Mouse (Mus musculus) CH12.LX (cell line): ENCODE results near the gene Fggy. TPM values are rescaled to one million over a fixed set of nuclear protein-coding genes. Genes with fewer than 3 reads are reported as not detected.

ENCODE experiments used
- DNase-seq: peaks from one replicate; pipeline ENCODE4 v3.0.0-alpha.2; 2013; ENCODE audit errors: extremely low read depth
- H3K27ac ChIP-seq: 2 replicates; pipeline ENCODE4 v1.5.1; 2012; ENCODE audit warnings: low read depth, mild to moderate bottlenecking, control low read depth, moderate library complexity; ENCODE audit not compliant: insufficient read depth
- H3K27me3 ChIP-seq: replicated peaks from 2 replicates; pipeline ENCODE3; 2012; ENCODE audit warnings: inconsistent platforms
- H3K36me3 ChIP-seq, 2 experiments: replicated peaks in 1 of 2; 2 replicates each; pipeline versions ENCODE3 to v1.6.1; 2012; ENCODE audit warnings: inconsistent platforms in 1 of 2, low read length in 1 of 2, mild to moderate bottlenecking in 1 of 2, mixed read lengths in 1 of 2, moderate library complexity in 1 of 2; ENCODE audit not compliant: control insufficient read depth in 1 of 2, insufficient read depth in 1 of 2
- H3K4me1 ChIP-seq, 2 experiments: 2 replicates each; pipeline ENCODE4 v1.6.1; 2012; ENCODE audit warnings: inconsistent platforms in 1 of 2, moderate library complexity in 1 of 2; ENCODE audit not compliant: insufficient read depth in 2 of 2, control insufficient read depth in 1 of 2
- H3K4me2 ChIP-seq: 2 replicates; pipeline ENCODE4 v1.6.1; 2012; ENCODE audit warnings: low read depth, mild to moderate bottlenecking, control low read depth; ENCODE audit not compliant: poor library complexity, insufficient read depth, severe bottlenecking
- H3K4me3 ChIP-seq, 3 experiments: fragments of 150-350 bp in 1 of 3; sonication (generic) in 1 of 3; replicated peaks in 1 of 3; 2 replicates each; pipeline versions ENCODE3 to v1.5.1; 2011 to 2012; ENCODE audit warnings: low read depth in 2 of 3, low read length in 2 of 3, mild to moderate bottlenecking in 2 of 3, moderate library complexity in 2 of 3, control low read depth in 1 of 3, improper control_type of control experiment in 1 of 3, inconsistent platforms in 1 of 3, mixed read lengths in 1 of 3; ENCODE audit not compliant: poor library complexity in 1 of 3
- H3K79me2 ChIP-seq: replicated peaks from 2 replicates; pipeline ENCODE4 v1.6.1; 2012; ENCODE audit warnings: mild to moderate bottlenecking, moderate library complexity; ENCODE audit not compliant: control insufficient read depth, poor library complexity, insufficient read depth, severe bottlenecking; ENCODE audit errors: extremely low read depth
- H3K9ac ChIP-seq: 2 replicates; pipeline ENCODE4 v1.6.1; 2012; ENCODE audit warnings: low read depth, mild to moderate bottlenecking, control low read depth, moderate library complexity; ENCODE audit not compliant: insufficient read depth
- H3K9me3 ChIP-seq: replicated peaks from 2 replicates; pipeline ENCODE3; 2012; ENCODE audit warnings: low read length, inconsistent platforms, mixed read lengths
- BHLHE40 ChIP-seq: IDR thresholded peaks from 2 replicates; pipeline ENCODE4 v1.6.1; 2011; ENCODE audit warnings: mild to moderate bottlenecking, low read depth, low read length, improper control_type of control experiment
- CHD2 ChIP-seq: IDR thresholded peaks from 2 replicates; pipeline ENCODE4 v1.6.1; 2011; ENCODE audit warnings: low read length, improper control_type of control experiment
- CTCF ChIP-seq, 2 experiments: IDR thresholded peaks in 1 of 2; conservative IDR thresholded peaks in 1 of 2; 2 replicates each; pipeline ENCODE4 v1.5.1; 2011 to 2012; ENCODE audit warnings: low read depth in 2 of 2, low read length in 2 of 2, improper control_type of control experiment in 1 of 2, inconsistent platforms in 1 of 2, mild to moderate bottlenecking in 1 of 2, moderate library complexity in 1 of 2
- ETS1 ChIP-seq: conservative IDR thresholded peaks from 2 replicates; pipeline ENCODE4 v1.6.1; 2012; ENCODE audit warnings: low read depth, mild to moderate bottlenecking, inconsistent platforms, low read length, improper control_type of control experiment, moderate library complexity
- HCFC1 ChIP-seq: IDR thresholded peaks from 2 replicates; pipeline ENCODE4 v1.6.1; 2012; ENCODE audit warnings: low read depth, mild to moderate bottlenecking, inconsistent platforms, low read length, improper control_type of control experiment
- IRF4 ChIP-seq: IDR thresholded peaks from 2 replicates; pipeline ENCODE4 v1.6.1; 2014; ENCODE audit warnings: low read depth, mild to moderate bottlenecking, inconsistent platforms, low read length, improper control_type of control experiment
- JUN ChIP-seq: IDR thresholded peaks from 2 replicates; pipeline ENCODE4 v1.6.1; 2011; ENCODE audit warnings: low read depth, mild to moderate bottlenecking, low read length, improper control_type of control experiment, moderate library complexity; ENCODE audit not compliant: insufficient read depth
- JUND ChIP-seq: conservative IDR thresholded peaks from 2 replicates; pipeline ENCODE4 v1.6.1; 2011; ENCODE audit warnings: low read depth, low read length, improper control_type of control experiment
- MAX ChIP-seq: IDR thresholded peaks from 2 replicates; pipeline ENCODE4 v1.6.1; 2011; ENCODE audit warnings: low read length, improper control_type of control experiment
- MAZ ChIP-seq: IDR thresholded peaks from 2 replicates; pipeline ENCODE4 v1.6.1; 2012; ENCODE audit warnings: low read depth, mild to moderate bottlenecking, inconsistent platforms, low read length, improper control_type of control experiment, moderate library complexity
- MEF2A ChIP-seq: IDR thresholded peaks from 2 replicates; pipeline ENCODE4 v1.6.1; 2014; ENCODE audit warnings: low read depth, mild to moderate bottlenecking, inconsistent platforms, low read length, improper control_type of control experiment, borderline replicate concordance
- MXI1 ChIP-seq: IDR thresholded peaks from 2 replicates; pipeline ENCODE4 v1.6.1; 2011; ENCODE audit warnings: mild to moderate bottlenecking, low read depth, low read length, improper control_type of control experiment
- POLR2A ChIP-seq: IDR thresholded peaks from 2 replicates; pipeline ENCODE4 v1.6.1; 2011; ENCODE audit warnings: low read depth, mild to moderate bottlenecking, improper control_type of control experiment, low read length
- POLR2AphosphoS2 ChIP-seq: IDR thresholded peaks from 2 replicates; pipeline ENCODE4 v1.6.1; 2011; ENCODE audit warnings: low read depth, low read length, improper control_type of control experiment
- RCOR1 ChIP-seq: conservative IDR thresholded peaks from 2 replicates; pipeline ENCODE4 v1.6.1; 2012; ENCODE audit warnings: low read depth, mild to moderate bottlenecking, inconsistent platforms, low read length, improper control_type of control experiment
- SMC3 ChIP-seq: IDR thresholded peaks from 2 replicates; pipeline ENCODE4 v1.6.1; 2011; ENCODE audit warnings: low read depth, low read length, improper control_type of control experiment
- TBP ChIP-seq: conservative IDR thresholded peaks from 2 replicates; pipeline ENCODE4 v1.6.1; 2011; ENCODE audit warnings: low read depth, low read length, improper control_type of control experiment
- TCF12 ChIP-seq: IDR thresholded peaks from 2 replicates; pipeline ENCODE4 v1.6.1; 2014; ENCODE audit warnings: low read depth, mild to moderate bottlenecking, inconsistent platforms, low read length, improper control_type of control experiment
- USF1 ChIP-seq: IDR thresholded peaks from 2 replicates; pipeline ENCODE4 v1.6.1; 2014; ENCODE audit warnings: low read depth, mild to moderate bottlenecking, inconsistent platforms, low read length, improper control_type of control experiment
- ZC3H11A ChIP-seq: IDR thresholded peaks from 2 replicates; pipeline ENCODE4 v1.6.1; 2012; ENCODE audit warnings: low read depth, mild to moderate bottlenecking, inconsistent platforms, low read length, improper control_type of control experiment
- ZMIZ1 ChIP-seq: IDR thresholded peaks from 2 replicates; pipeline ENCODE4 v1.6.1; 2012; ENCODE audit warnings: low read depth, mild to moderate bottlenecking, inconsistent platforms, low read length, improper control_type of control experiment
- ZNF384 ChIP-seq: IDR thresholded peaks from 2 replicates; pipeline ENCODE4 v1.6.1; 2012; ENCODE audit warnings: low read depth, low read length, improper control_type of control experiment, inconsistent platforms
- dilution Hi-C: fragments of 300-500 bp; cut with MboI; formaldehyde crosslinking; loops from 2 replicates; pipeline ENCODE4 v1.14.3; 2020; ENCODE audit warnings: low sequenced_read_pairs; ENCODE audit not compliant: extremely low pct_unique_long_range_greater_than_20kb, extremely low pct_ligation_motif_present
- in situ Hi-C: fragments of 300-500 bp; cut with MboI; formaldehyde crosslinking; loops from 3 replicates; pipeline ENCODE4 v1.14.3; 2019; ENCODE audit warnings: low sequenced_read_pairs, low pct_ligation_motif_present, low pct_unique_long_range_greater_than_20kb, mixed read lengths
- polyA plus RNA-seq: library from polyadenylated mRNA; unstranded; fragments of >175 nt; gene quantifications from 2 replicates; pipeline ENCODE4 v1.2.1, GENCODE M21; 2012; ENCODE audit warnings: low read depth; ENCODE audit not compliant: insufficient read length
- total RNA-seq, 2 experiments: library from RNA; depleted of rRNA; stranded (reverse); fragments of 300-350 nt in 1 of 2; fragments of >200 nt in 1 of 2; gene quantifications; 2 replicates each; pipeline ENCODE4 v1.2.3; 2012 to 2014

Gene Fggy
- total and polyA plus RNA-seq, 3 experiments: 6.2 to 7.5 (median 6.9) TPM

DNA sequence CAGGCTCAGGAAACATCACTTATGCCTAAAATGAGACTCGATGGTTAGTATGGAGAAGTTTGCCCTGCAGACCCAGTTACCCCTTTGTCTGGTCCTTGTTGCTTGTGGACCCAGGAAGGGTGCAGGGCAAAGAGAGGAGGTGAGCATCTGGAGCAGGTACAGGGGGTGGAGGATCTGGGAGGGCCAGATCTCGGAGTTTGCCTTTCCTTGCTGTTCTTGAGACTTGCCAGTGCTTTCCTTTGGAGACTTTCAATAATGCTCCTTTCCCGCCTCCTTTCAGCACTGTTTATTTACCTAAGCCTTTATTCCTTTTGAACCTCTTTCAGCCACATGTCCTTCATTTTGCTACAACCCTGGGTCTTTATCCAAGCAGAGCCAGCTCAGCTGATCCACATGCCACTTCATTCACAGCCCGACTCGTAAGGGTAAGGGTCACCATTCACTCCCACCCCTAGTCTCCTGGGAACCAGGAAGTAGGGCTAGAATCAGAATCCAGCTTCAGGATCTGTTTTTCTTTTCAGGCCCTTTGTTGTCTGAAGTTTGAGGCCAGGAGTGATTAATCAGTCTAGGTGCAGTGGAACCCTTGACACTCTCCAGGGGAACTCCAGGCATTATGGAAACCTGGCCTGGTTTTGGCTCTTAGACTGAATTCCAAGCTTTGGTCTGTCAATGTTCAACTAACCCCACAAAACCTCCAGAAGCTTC lies 201.9 kb downstream of the Fggy start:
- Histone ChIP-seq H3K9ac (no peak overlapping the region), H3K4me2 (no peak overlapping the region), H3K4me3 (no peak overlapping the region), H3K27ac (no peak overlapping the region), H3K36me3 (no peaks in the 10 kb centered on the region), H3K9me3 (no peaks in the 10 kb centered on the region), H3K79me2 (no peaks in the 10 kb centered on the region), H3K4me1 (peaks cover 0 to 3% of the 10 kb centered on the region in 2 experiments; a peak in 2 of 4 replicates), H3K27me3 (no peaks in the 10 kb centered on the region)
- no peak for TF ChIP-seq CHD2
- TF ChIP-seq POLR2AphosphoS2: no peak
- in situ Hi-C loops: no loop called here
- no peak for DNase-seq
- dilution Hi-C loops: no loop called here

DNA sequence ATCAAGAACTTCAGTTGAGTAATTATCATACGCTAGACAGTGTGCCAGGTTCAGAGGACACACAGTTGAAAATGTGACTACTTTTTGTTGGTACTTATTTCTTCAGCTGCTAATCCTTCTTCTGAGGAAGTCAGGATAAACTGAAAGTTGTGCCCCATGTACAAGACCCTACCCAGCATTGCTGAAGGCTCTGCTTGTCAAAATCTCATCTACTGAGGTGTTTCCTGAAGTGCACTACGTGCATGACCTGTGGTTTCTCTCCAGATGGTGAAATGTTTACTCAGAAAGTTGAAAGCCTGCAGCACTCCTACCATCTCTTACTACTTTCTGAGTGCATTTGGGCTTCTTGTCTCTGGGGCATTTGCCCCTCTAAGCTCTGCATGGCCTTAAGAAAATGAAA lies 208.1 kb downstream of the Fggy start:
- H3K27ac ChIP-seq: no peak overlapping the region
- no peaks in the 10 kb centered on the region for H3K9me3 ChIP-seq
- H3K36me3 ChIP-seq: peaks cover 0 to 3% of the 10 kb centered on the region in 2 experiments
- H3K79me2 ChIP-seq: no peaks in the 10 kb centered on the region
- peaks cover 0 to 3% of the 10 kb centered on the region in 2 experiments; a peak in 2 of 4 replicates for H3K4me1 ChIP-seq
- DNase-seq: no peak
- H3K4me2 ChIP-seq: no peak overlapping the region
- H3K27me3 ChIP-seq: no peaks in the 10 kb centered on the region
- H3K4me3 ChIP-seq: no peak overlapping the region
- in situ Hi-C loops (no loop called here), dilution Hi-C loops (no loop called here)
- H3K9ac ChIP-seq: no peak overlapping the region
- TF ChIP-seq CTCF (conservative IDR thresholded peaks at IDR 0.05 in 1 of 2, IDR thresholded peaks at IDR 0.05 in 1 of 2; ENCODE audit: low read depth in 2 of 2, low read length in 2 of 2): no peak
- no peak for TF ChIP-seq ZMIZ1
- no peak for TF ChIP-seq MEF2A
- TF ChIP-seq ETS1: no peak
- no peak for TF ChIP-seq MAX
- TF ChIP-seq ZNF384: no peak
- TF ChIP-seq ZC3H11A: no peak
- no peak for TF ChIP-seq SMC3
- no peak for TF ChIP-seq BHLHE40
- no peak for TF ChIP-seq JUND
- TF ChIP-seq POLR2A: no peak
- no peak for TF ChIP-seq MAZ
- no peak for TF ChIP-seq TBP
- TF ChIP-seq TCF12: no peak
- TF ChIP-seq HCFC1: no peak
- TF ChIP-seq USF1: no peak
- TF ChIP-seq RCOR1: no peak
- TF ChIP-seq IRF4: no peak
- TF ChIP-seq MXI1: no peak
- TF ChIP-seq JUN: no peak
